Mouse (Mus musculus) limb, embryonic 11.5 days (tissue): ENCODE data around the gene E130208F15Rik. TPM values are rescaled to one million over a fixed set of nuclear protein-coding genes. Genes with fewer than 3 reads are reported as not detected.

Experiments used
- ATAC-seq: fragments of 200-750 bp; cut with Nextera tagmentation; 2 replicates; pipeline ENCODE4 v1.8.0; 2017; ENCODE audit warnings: low read depth; ENCODE audit not compliant: insufficient number of reproducible peaks, low FRiP score, low TSS enrichment
- DNase-seq: peaks from one replicate; pipeline ENCODE4 v3.0.0-alpha.2; 2015; ENCODE audit warnings: low spot score
- H3K27ac ChIP-seq: fragments of 300-500 bp; sonication (generic); replicated peaks from 2 replicates; pipeline ENCODE4 v1.5.1; 2014; ENCODE audit warnings: low read depth, mild to moderate bottlenecking, low read length
- H3K27me3 ChIP-seq: fragments of 300-500 bp; sonication (generic); 2 replicates; pipeline ENCODE4 v1.6.1; 2014; ENCODE audit warnings: mild to moderate bottlenecking, low read length, mixed read lengths; ENCODE audit not compliant: control insufficient read depth, insufficient read depth
- H3K36me3 ChIP-seq: fragments of 300-500 bp; sonication (generic); 2 replicates; pipeline ENCODE4 v1.6.1; 2014; ENCODE audit warnings: mild to moderate bottlenecking, low read length, moderate library complexity, mixed read lengths; ENCODE audit not compliant: control insufficient read depth, insufficient read depth
- H3K4me1 ChIP-seq: fragments of 300-500 bp; sonication (generic); 2 replicates; pipeline ENCODE4 v1.6.1; 2014; ENCODE audit warnings: low read length, mixed read lengths; ENCODE audit not compliant: control insufficient read depth, insufficient read depth
- H3K4me2 ChIP-seq: fragments of 300-500 bp; sonication (generic); 2 replicates; pipeline ENCODE4 v1.6.1; 2014; ENCODE audit warnings: low read depth, mild to moderate bottlenecking, moderate library complexity; ENCODE audit not compliant: severe bottlenecking
- H3K4me3 ChIP-seq: fragments of 300-500 bp; sonication (generic); 2 replicates; pipeline ENCODE4 v1.5.1; 2014; ENCODE audit warnings: low read depth, low read length
- H3K9ac ChIP-seq: fragments of 300-500 bp; sonication (generic); 2 replicates; pipeline ENCODE4 v1.6.1; 2014; ENCODE audit warnings: mild to moderate bottlenecking, low read length
- H3K9me3 ChIP-seq: fragments of 300-500 bp; sonication (generic); 2 replicates; pipeline ENCODE4 v1.6.1; 2016; ENCODE audit warnings: low read length; ENCODE audit not compliant: control insufficient read depth
- WGBS: fragments of 180-500 bp; shearing (Covaris S2); extraction: QIAGEN DNeasy Blood & Tissue Kit; methylation state at CpG from one replicate; pipeline ENCODE4 v1.1.7; 2014; 5-methylcytosine and 5-hydroxymethylcytosine counted together
- polyA plus RNA-seq: library from polyadenylated mRNA; unstranded; fragments of >200 nt; fragmentation: Nextera tagmentation; extraction: Ambion mirVana; gene quantifications from 2 replicates; pipeline ENCODE4 v1.2.1, GENCODE M21; 2014

The E130208F15Rik gene
- polyA plus RNA-seq, 1 experiment from 2014 or later: not detected

DNA sequence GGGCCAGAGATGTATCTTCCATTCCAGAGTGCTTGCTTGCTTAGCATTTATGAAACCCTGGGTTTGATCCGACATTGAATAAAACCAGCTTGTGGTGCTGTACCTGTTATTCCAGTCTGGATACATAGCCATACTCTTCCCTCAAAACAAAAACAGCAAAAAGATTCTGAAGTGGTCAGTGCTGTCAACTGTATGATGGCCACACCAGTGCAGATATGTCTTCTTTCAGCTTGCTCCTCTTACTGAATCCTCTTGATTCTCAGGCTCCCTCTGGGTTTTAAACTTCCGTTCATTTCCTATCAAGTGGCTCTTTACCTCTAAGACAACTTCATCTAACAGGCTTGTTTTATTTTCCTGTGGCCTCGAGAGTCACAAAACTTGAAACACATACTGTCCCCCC, 2.3 kb downstream of the E130208F15Rik start, which contains the start of gene Sdhaf1:
Sdhaf1 (minus strand) TSS at position 101 of the 400 bp plus-strand sequence.
- ATAC-seq (no peak), DNase-seq (no peak)
- H3K4me3 ChIP-seq: peak within 1 kb of the TSS; percentile 80
- no peak within 1 kb of the TSS for H3K27ac ChIP-seq
- no peaks in the 10 kb centered on the region for H3K27me3 ChIP-seq
- no peaks in the 10 kb centered on the region for H3K9me3 ChIP-seq
- no peaks in the 10 kb centered on the region for H3K36me3 ChIP-seq
- peak within 1 kb of the TSS; percentile 78 for H3K9ac ChIP-seq
- peaks cover 3% of the 10 kb centered on the region; the same call in 1 of the 2 replicates for H3K4me1 ChIP-seq
- H3K4me2 ChIP-seq: peak within 1 kb of the TSS; percentile 72
- 81% methylated on average over 3 of the region's 3 CpGs for WGBS

GRCm38 (mm10) chr7:30324300-30324944, 2.9 kb downstream of the E130208F15Rik start:
- no peaks in the 10 kb centered on the region for H3K9me3 ChIP-seq
- H3K27me3 ChIP-seq: no peaks in the 10 kb centered on the region
- no peak overlapping the region for H3K4me2 ChIP-seq
- ATAC-seq (no peak), DNase-seq (no peak)
- H3K27ac ChIP-seq: no peak overlapping the region
- H3K9ac ChIP-seq: no peak overlapping the region
- WGBS: 90% methylated on average over 5 of the region's 5 CpGs
- peaks cover 3% of the 10 kb centered on the region; the same call in 1 of the 2 replicates for H3K4me1 ChIP-seq
- no peaks in the 10 kb centered on the region for H3K36me3 ChIP-seq
- no peak overlapping the region for H3K4me3 ChIP-seq

- H3K9me3 ChIP-seq: no peaks in the 10 kb centered on the region
- no peak overlapping the region; the same call in 1 of the 2 replicates for H3K27ac ChIP-seq
- DNase-seq: peak; percentile 74
- no peaks in the 10 kb centered on the region for H3K27me3 ChIP-seq
- no peak for ATAC-seq
- no peak overlapping the region for H3K4me3 ChIP-seq
- 48% methylated on average over 2 of the region's 2 CpGs for WGBS
- no peaks in the 10 kb centered on the region for H3K36me3 ChIP-seq
- H3K9ac ChIP-seq: no peak overlapping the region
- H3K4me1 ChIP-seq: peaks cover 3% of the 10 kb centered on the region; the same call in 1 of the 2 replicates
- no peak overlapping the region for H3K4me2 ChIP-seq
Observed at GRCm38 (mm10) chr7:30325364-30325763, 3.8 kb downstream of the E130208F15Rik start.

DNA sequence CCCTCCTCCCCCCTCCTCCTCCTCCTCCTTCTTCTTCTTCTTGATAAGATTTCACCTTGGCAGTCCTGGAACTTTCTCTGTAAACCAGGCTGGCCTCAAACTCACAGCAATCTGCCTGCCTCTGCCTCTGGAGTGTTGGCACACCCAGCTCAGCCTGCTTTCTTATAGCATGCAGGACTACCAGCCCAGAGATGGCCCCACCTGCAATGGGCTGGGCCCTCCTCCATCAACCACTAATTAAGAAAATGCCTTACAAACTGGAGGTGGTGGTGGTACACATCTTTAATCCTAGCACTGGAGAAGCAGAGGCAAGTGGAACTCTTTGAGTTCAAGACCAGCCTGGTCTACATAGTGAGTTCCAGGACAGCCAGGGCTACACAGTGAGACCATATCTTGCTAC, 4.9 kb downstream of the E130208F15Rik start:
- H3K9ac ChIP-seq: no peak overlapping the region
- DNase-seq (no peak), ATAC-seq (no peak)
- no peaks in the 10 kb centered on the region for H3K36me3 ChIP-seq
- H3K27me3 ChIP-seq: no peaks in the 10 kb centered on the region
- H3K4me1 ChIP-seq: peaks cover 2% of the 10 kb centered on the region; the same call in 1 of the 2 replicates
- no peaks in the 10 kb centered on the region for H3K9me3 ChIP-seq
- no peak overlapping the region for H3K4me3 ChIP-seq
- H3K4me2 ChIP-seq: no peak overlapping the region
- H3K27ac ChIP-seq: no peak overlapping the region

DNA sequence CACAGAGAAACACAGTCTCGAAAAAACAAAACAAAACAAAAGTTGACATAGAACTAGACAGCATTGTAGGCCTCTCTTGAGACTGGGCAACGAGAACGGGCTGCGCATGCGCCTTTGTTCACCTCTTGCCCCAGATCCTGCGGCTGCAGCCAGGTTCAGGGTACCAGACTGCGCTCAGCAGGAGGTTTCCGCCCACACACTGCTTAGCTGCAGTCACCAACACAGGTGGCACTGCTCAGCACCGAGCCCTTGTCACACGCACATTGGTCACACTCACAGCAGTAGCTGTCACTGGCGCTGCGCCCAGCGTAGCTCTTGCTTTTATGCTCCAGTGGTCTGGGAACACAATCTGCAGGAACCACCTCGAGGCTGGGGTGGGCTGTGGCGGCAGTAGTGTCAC, 5.6 kb downstream of the E130208F15Rik start:
- H3K27ac ChIP-seq: no peak overlapping the region
- H3K4me2 ChIP-seq: no peak overlapping the region
- no peak overlapping the region for H3K9ac ChIP-seq
- ATAC-seq (no peak), DNase-seq (no peak)
- H3K9me3 ChIP-seq: no peaks in the 10 kb centered on the region
- H3K4me3 ChIP-seq: no peak overlapping the region
- H3K4me1 ChIP-seq: no peaks in the 10 kb centered on the region
- 69% methylated on average over 15 of the region's 15 CpGs for WGBS
- no peaks in the 10 kb centered on the region for H3K36me3 ChIP-seq
- no peaks in the 10 kb centered on the region for H3K27me3 ChIP-seq

- ATAC-seq (no peak), DNase-seq (no peak)
- Histone ChIP-seq H3K9me3 (no peaks in the 10 kb centered on the region), H3K27ac (no peak overlapping the region), H3K4me2 (no peak overlapping the region), H3K9ac (no peak overlapping the region), H3K27me3 (no peaks in the 10 kb centered on the region), H3K4me3 (no peak overlapping the region), H3K36me3 (no peaks in the 10 kb centered on the region), H3K4me1 (no peaks in the 10 kb centered on the region)
- 55% methylated on average over 10 of the region's 10 CpGs for WGBS
Observed at GRCm38 (mm10) chr7:30328379-30328778, 6.8 kb downstream of the E130208F15Rik start.

- DNase-seq (peak; percentile 81), ATAC-seq (peak; percentile 73; the same call in 1 of the 2 replicates)
- no peak overlapping the region for H3K9ac ChIP-seq
- no peaks in the 10 kb centered on the region for H3K9me3 ChIP-seq
- H3K4me2 ChIP-seq: no peak overlapping the region; the same call in 1 of the 2 replicates
- H3K36me3 ChIP-seq: no peaks in the 10 kb centered on the region
- 7% methylated on average over 13 of the region's 13 CpGs for WGBS
- no peak overlapping the region for H3K27ac ChIP-seq
- no peak overlapping the region for H3K4me3 ChIP-seq
- no peaks in the 10 kb centered on the region; the same call in 1 of the 2 replicates for H3K27me3 ChIP-seq
- no peaks in the 10 kb centered on the region for H3K4me1 ChIP-seq
Observed at GRCm38 (mm10) chr7:30331887-30332286, 10.3 kb downstream of the E130208F15Rik start.

DNA sequence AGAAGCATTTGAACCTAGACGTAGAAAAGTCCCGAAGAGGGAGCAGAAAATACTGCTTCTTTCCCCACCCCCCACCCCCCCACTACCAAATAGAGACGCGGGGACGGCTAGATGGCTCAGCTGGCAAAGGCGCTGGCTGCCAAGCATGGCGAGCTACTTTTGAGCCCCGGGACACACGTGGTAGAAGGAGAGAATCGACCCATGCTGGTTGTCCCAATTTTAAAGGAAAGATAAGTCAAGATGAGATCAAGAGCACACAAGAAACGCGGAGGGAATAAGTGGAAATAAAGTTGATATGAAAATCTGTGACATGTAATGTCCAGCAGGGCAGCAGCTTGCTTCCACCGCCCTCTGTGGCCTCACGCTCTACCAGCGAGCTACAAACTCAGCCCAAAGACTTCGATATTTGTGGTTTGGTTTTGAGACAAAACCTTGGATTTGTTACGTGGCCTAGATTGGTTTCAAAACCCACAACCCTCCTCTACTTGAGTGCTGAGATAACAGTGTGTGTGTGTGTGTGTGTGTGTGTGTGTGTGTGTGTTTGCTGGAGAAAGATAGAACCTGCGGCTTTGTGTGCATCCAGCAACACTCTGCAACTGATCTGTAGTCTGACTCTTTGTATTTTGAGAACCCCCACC, 11.2 kb downstream of the E130208F15Rik start:
- no peak overlapping the region for H3K27ac ChIP-seq
- H3K27me3 ChIP-seq: no peaks in the 10 kb centered on the region; the same call in 1 of the 2 replicates
- no peak overlapping the region for H3K4me2 ChIP-seq
- H3K4me1 ChIP-seq: no peaks in the 10 kb centered on the region
- no peak overlapping the region for H3K4me3 ChIP-seq
- H3K9ac ChIP-seq: no peak overlapping the region
- no peaks in the 10 kb centered on the region for H3K9me3 ChIP-seq
- DNase-seq (no peak), ATAC-seq (no peak)
- 70% methylated on average over 18 of the region's 18 CpGs for WGBS
- H3K36me3 ChIP-seq: no peaks in the 10 kb centered on the region
